Mouse (Mus musculus) forebrain, postnatal 0 days (tissue): ENCODE results near the gene Eps8. TPM values are rescaled to one million over a fixed set of nuclear protein-coding genes. Genes with fewer than 3 reads are reported as not detected.

Experiments
- ATAC-seq: fragments of 200-750 bp; cut with Nextera tagmentation; 2 replicates; pipeline ENCODE4 v1.8.0; 2017; ENCODE audit warnings: mild to moderate bottlenecking, moderate library complexity
- DNase-seq: peaks from one replicate; pipeline ENCODE4 v3.0.0-alpha.2; 2015
- H3K27ac ChIP-seq: fragments of 300-500 bp; sonication (generic); 2 replicates; pipeline ENCODE4 v1.5.1; 2014; ENCODE audit warnings: low read depth, mild to moderate bottlenecking, antibody characterized with exemption, low read length, moderate library complexity, mixed read lengths
- H3K27me3 ChIP-seq: fragments of 300-500 bp; sonication (generic); 2 replicates; pipeline ENCODE4 v1.6.1; 2014; ENCODE audit warnings: mild to moderate bottlenecking, low read length, mixed read lengths; ENCODE audit not compliant: insufficient read depth
- H3K36me3 ChIP-seq: fragments of 300-500 bp; sonication (generic); 2 replicates; pipeline ENCODE4 v1.6.1; 2014; ENCODE audit warnings: mild to moderate bottlenecking, moderate library complexity; ENCODE audit not compliant: insufficient read depth
- H3K4me1 ChIP-seq: fragments of 300-500 bp; sonication (generic); 2 replicates; pipeline ENCODE4 v1.6.1; 2014; ENCODE audit warnings: antibody characterized with exemption; ENCODE audit not compliant: insufficient read depth
- H3K4me2 ChIP-seq: fragments of 300-500 bp; sonication (generic); 2 replicates; pipeline ENCODE4 v1.6.1; 2014; ENCODE audit warnings: low read depth, mild to moderate bottlenecking, moderate library complexity
- H3K4me3 ChIP-seq: fragments of 300-500 bp; sonication (generic); 2 replicates; pipeline ENCODE4 v1.5.1; 2014; ENCODE audit warnings: low read depth, low read length, mixed read lengths
- H3K9ac ChIP-seq: fragments of 300-500 bp; sonication (generic); 2 replicates; pipeline ENCODE4 v1.6.1; 2014; ENCODE audit warnings: mild to moderate bottlenecking
- H3K9me3 ChIP-seq: fragments of 300-500 bp; sonication (generic); 2 replicates; pipeline ENCODE4 v1.6.1; 2016; ENCODE audit warnings: low read length
- CTCF ChIP-seq: sonication (generic); IDR thresholded peaks from 2 replicates; pipeline ENCODE4 v1.5.1; 2016; ENCODE audit warnings: antibody characterized with exemption, control low read depth, low read depth
- WGBS: fragments of 180-500 bp; shearing (Covaris S2); extraction: QIAGEN DNeasy Blood & Tissue Kit; methylation state at CpG from one replicate; pipeline ENCODE4 v1.1.7; 2014; 5-methylcytosine and 5-hydroxymethylcytosine counted together
- polyA plus RNA-seq: library from polyadenylated mRNA; unstranded; fragments of >200 nt; fragmentation: Nextera tagmentation; extraction: Ambion mirVana; gene quantifications from 2 replicates; pipeline ENCODE4 v1.2.1, GENCODE M21; 2015
- total RNA-seq: library from RNA; depleted of rRNA; stranded (reverse); fragments of >200 nt; gene quantifications from 2 replicates; pipeline ENCODE4 v1.2.3, GENCODE M21; 2014; rRNA removed

Gene Eps8
- total and polyA plus RNA-seq, 2 experiments from 2014 or later = 23.7 to 26.0 TPM

DNA sequence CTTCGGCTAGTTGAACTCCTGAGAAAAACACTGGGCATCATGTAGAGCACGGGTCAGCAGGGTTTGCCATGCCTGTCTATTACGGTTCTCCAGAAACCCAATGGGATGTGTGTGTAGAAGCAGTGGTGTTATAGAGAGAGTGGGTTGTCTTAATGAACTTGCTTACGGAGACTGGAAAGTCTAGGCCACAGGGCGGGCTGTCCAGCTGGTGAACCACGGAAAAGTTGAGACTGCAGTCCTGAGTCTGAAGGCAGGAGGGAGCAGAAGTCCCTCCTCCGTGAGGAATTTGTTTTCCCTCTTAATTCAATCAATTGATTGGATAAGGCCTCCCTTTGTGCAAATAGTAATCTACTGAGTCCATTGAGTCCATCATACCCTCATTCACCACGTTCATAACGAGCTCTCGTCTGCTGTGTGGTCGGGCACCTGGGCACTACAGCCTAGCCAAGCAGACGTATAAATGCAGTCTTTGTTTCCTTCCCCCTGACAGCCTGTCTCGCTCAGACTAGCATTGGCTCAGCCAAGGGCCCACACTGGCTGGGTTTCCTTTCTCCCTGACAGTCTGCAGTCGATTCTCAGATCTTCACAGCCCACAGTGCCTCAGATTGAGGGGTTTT lies 221.0 kb downstream of the Eps8 start:
- 26% methylated on average over 14 of the region's 14 CpGs for WGBS

More for the DNA sequence above, 221.0 kb downstream of the Eps8 start:
- Histone ChIP-seq H3K27ac (peak overlapping the region; percentile 64), H3K9me3 (no peaks in the 10 kb centered on the region), H3K4me2 (no peak overlapping the region), H3K4me3 (no peak overlapping the region), H3K36me3 (peaks cover 7% of the 10 kb centered on the region; the same call in 1 of the 2 replicates), H3K27me3 (no peaks in the 10 kb centered on the region), H3K9ac (no peak overlapping the region), H3K4me1 (no peaks in the 10 kb centered on the region)
- no peak for TF ChIP-seq CTCF
- DNase-seq (peak; percentile 67), ATAC-seq (peak; percentile 91)

Other genes starting within 250 kb of the Eps8 start
- gene Strap, start 80.2 kb upstream of the Eps8 start, total RNA-seq = 126 and 132 TPM in 2 replicates
- 190 and 204 TPM in 2 replicates for gene Strap, start 80.2 kb upstream of the Eps8 start, polyA plus RNA-seq
- gene Dera, start 99.7 kb upstream of the Eps8 start, total RNA-seq = 5.0 and 9.1 TPM in 2 replicates
- 10.6 and 11.0 TPM in 2 replicates for gene Dera, start 99.7 kb upstream of the Eps8 start, polyA plus RNA-seq